Mouse (Mus musculus) cerebellum, postnatal 10 days (tissue): ENCODE data around the gene Zcchc24.

ENCODE experiments used
- DNase-seq, 2 experiments: peaks; one replicate each; pipeline ENCODE4 v3.0.0; 2021; ENCODE audit warnings: mixed read lengths in 2 of 2

The Zcchc24 gene

DNA sequence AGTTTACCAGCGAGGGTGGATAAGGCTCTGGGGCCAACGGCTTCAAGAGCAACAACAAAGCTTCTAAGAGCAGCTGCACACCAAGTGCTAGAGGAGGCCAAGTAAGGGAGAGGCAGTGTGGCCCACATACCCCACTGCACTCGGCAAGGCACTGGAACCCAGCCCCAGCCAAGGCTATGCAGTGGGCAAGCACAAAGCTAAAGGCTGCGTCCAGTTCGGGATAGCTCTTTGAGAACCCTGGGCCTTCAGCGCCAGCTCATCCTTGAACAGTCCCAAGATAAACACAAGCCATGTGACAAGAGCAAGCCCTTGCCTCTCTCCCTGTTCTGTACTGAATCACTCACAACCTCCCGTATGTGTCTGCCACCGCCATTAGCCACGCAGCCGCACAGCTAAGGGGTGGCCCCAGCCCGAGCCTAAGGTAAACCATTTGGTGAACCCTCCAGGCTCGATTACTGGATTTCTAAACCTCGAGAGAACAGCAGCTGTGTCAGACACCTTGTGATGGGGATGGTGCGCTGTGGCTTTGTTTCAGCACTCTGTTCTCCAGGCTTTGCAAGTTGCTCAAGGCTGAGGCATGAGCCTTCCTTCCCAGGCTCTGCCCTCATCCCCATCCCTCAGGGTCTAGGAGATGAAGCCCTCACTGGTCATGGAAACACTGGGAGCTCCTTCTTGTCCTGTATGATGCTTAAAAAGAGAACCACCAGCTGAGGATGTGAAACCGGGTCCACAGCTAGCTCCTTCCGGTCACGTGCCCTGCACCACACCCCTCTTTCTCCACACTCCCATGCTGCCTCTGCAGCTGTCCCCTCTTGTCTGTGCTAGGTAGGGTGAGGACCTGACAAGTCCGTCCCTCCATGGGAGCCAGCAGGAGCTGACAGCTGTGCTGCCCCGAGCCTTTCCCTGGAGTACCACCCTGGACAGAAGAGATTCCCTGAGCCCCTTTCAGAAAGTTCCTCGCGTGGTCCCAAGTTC lies 21.6 kb downstream of the Zcchc24 start:
- DNase-seq: no peak

DNA sequence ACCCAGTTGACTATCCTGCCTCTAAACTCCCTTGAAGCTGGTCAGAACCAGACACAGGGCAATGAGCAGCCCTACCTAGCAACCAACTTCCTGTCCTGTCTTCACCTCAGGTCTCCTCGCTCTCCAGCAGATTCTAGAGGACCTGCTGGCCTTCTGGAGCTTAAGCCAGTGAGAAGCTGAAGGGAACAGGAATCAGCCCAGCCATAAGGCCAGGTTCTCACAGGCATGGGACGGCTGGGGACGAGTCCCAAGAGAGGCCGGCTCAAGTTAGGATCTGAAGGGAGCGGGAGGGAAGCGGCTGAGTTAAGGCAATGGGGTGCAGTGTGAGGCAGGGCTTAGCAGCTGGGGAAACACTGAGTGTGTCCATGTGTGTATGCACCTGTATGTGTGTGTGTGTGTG lies 22.5 kb downstream of the Zcchc24 start:
- no peak for DNase-seq

DNA sequence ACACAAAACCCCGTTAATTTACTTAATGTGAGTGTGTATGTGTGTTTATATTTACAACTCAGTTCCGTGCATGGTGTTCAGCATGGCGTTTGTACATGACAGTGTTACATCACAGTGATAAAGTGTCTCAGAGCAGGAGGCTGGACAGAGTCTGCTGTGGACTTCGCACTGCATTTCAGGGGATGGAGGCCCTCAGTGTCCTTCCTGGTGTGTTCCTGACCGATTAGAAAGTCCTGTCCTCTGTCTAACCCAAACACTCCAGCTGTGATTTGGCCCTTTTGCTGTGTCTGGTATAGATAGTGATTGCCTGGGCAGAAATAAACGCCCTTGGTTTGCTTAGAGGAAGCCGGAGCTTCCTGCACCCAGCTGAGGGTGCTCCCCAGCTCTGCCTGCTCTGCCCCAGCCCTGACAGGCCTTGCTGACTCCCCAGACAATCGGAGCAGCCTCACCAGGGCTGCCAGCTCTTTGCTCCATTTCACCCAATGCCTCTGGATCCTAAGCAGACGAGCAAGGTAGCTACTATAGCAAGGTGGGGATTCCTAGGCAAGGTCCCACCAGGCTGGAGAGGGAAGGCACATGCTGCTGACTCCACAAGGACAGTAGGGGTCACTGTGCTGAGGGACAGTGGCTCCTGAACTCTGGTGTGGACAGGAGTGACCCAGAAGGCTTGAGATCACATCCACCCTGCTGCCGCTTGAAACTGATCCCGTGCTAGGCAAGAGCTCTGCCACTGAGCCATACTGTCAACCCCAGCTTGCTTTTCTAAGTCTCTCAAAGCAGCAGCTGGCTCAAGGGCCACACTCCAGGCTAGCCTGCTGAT lies 23.3 kb downstream of the Zcchc24 start:
- DNase-seq: no peak

DNA sequence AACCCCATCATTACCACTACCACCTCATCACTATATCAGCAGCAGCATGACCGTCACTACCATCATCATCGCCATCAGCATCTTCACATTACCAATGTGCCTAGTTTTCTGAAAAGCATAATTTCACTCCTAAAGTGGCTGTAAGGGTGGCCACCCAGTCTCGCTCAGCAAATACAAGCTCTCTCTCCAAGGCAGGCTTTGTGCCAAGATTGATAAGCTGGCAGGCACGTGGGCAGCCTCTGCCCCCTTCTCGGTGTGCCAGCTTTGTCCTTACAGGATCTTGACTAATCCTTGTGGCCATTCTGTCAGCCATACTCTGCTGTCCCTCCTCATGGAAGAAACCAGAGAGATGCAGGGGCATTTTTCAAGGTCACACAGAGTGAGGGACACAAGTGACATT lies 25.9 kb downstream of the Zcchc24 start:
- no peak for DNase-seq

DNA sequence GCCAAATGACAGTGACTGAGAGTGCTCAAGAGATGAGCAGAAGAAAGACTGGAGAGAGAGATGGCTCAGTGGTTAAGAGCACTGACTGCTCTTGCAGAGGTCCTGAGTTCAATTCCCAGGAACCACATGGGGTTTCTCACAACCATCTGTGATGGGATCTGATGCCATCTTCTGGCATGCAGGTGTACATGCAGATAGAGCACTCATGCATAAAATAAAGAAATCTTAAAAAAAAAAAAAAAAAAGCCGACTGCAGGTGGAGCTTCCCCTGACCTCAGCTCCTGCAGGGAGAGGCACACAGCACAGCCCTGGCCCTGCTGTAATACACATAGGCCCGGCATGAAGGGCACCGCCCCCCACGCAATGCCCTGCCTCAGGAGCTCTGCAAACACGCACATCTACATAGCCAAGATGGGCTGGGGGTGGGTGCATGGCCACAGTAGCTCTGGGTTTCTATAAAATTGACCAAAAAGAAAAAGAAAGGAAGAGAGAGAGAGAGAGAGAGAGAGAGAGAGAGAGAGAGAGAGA lies 26.9 kb downstream of the Zcchc24 start:
- DNase-seq: no peak

DNA sequence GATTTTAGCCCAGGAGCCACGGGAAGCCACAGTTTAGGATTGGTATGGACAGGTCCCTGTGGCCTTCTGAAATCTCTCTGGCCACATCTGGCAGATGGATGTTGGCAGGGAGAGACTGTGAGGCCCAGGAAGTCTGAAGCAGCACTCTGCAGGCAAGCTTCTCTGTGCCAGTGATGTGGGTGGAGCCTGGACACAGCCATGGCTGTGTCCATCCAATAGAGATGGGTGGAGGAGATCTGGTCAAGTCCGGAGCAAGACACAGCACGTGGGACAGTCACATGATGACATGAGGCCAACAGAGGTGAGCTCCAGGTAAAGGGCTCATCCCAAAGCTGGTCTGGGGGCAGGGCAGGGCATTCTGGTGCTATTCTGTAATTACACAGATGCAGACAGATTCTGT lies 27.6 kb downstream of the Zcchc24 start:
- no peak for DNase-seq

DNA sequence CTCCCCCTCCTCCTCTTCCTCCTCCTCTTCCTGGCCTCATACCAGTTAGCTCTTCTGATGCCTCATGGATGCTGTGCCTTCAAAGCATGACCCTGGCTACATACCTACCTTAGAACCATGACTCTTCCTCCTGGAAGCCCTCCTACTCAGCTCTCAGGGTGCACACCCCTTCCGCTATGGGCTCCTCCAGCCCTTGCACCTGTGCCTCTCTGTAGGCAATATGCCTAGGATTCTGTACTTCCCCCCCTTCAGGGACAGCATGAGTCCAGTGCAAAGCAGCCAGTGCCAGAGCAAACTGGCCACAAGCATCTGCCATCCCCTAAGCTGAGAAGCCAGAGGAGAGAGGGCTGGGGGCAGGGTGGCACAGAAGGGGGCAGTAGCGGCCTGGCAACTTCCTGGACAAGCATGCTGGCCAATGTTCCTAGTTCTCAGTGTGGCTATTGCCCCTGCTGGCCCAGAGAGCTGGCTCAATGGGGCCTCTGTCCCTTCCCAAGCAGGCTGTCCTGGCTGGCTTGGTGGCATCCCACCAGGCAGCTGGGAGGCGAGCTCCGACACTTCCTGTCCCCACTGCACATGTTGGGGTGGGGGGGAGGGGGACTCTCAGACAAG lies 28.8 kb downstream of the Zcchc24 start:
- DNase-seq: peak; percentile 72 to 87

DNA sequence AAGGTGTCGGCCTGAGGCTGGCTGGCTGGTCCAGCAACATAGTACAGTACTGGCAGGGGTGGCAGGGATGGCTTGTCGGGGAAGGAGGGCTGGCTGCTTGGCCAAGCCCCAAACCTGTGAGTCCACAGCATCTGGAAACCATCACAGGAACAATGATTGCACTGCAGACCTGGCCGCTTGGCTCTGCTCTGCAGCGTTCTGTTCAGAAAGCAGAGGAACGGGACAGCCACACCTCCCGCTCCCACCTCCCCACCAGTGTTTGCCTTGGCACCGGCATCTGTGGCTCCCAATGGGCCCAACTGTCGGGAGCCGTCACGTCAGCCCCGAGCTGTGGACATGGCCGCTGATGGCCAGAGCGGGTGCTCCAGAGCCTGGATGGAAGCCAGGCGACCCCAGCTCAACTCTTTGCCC lies 30.2 kb downstream of the Zcchc24 start:
- DNase-seq: peak; percentile 57 to 67

DNA sequence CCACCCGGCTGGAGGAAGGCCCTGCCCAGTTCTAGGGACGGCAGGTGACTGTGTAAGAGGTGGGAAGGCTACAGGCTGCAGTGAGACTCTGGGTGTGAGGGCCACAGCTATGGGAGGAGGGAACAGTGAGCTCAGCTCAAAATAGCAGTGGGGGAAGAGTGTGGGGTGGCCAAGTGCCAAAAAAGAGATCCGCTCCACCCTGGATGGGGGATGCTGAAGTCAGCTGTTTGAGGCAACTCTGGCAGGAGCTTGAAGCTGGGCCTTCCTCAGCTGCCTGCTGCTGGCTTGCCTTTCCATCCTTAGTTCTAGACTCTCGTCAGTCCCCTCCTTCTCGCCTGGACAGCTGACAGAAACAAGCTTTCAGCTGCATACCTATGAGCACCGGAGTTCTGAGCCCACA lies 32.2 kb downstream of the Zcchc24 start:
- peak; percentile 59 to 64 for DNase-seq

DNA sequence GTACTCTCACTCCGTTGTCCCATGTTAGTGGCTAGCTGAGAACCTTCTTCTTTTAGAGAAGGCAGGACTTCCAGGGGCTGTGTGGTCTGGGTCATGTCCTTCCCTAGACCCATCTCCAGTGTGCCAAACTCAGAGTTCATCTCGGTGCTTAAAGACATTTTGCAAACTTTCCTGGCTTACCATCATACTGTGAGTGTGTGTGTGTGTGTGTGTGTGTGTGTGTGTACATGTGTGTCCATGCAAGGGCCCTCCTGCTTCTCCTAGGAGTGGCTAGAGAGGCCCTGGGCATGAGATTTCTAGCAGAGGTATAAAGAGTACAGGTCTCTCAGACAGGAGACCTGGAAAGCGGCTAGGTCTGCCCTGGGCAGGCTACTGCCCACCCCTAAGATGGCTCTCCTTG lies 32.7 kb downstream of the Zcchc24 start:
- no peak for DNase-seq

DNA sequence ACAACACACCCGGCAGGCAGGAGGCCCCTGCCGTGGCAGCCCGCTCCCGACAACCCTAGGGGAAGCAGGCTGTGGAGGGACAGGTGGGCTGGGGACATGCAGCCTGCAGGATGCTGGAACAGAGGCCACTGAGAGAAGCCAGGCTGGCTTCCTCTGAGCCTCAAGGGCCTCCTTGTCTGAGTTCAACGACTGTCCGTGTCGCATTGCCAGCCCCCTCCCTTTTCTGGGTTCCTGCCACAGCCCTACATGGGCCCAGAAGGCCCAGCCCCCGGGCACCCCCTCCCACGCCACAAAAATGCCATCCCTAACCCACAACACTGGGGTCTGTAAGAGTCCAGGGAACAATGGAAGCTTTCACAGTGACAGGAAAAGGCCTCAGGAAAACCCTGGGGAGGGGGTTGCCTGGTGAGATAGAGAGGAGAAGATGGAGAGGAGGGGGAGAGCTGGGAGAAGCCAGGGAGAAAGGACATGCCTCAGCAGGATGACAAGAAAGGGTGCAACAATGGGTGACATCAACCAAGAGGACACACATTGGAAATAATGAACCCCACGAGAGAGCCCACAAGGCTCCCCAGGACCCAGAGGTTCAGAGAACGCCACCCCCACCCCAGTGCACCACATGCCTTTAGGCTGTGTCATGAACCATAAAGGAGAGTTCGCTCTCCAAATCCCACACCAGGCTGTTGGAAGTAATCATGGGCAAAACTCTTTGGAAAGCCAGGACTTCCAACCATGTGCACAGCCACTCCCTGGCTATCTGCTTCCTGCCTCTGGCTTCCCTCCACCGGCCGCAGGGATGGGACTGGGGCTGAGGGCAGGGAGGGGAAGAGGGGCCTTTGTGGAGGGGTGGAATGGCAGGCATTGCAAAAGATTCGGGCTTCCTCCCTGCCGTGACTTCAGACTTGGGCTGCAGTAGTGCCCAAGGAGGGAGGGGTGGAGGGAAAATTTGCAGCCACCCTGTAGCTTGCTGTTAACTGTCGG lies 33.8 kb downstream of the Zcchc24 start:
- peak; percentile 67 to 85 for DNase-seq

DNA sequence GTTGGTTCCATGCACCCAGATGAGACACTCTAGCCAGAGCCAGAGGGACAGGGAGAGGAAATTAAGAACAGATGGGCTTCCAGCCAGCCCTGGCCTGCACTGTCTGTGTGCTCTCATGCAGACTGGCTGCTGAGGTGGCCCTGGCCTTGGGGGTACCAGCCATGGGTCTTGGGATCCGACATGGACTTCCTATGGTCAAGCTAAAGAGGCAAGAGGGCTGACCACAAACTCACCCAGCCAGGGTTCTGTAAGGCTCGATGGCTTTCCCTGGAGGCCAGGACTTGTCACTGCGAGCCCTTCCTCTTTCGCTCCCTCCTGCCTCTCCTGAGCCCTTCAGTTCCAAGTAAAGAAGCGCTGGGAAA lies 41.7 kb downstream of the Zcchc24 start:
- peak in 1 of 2 experiments; percentile 71 for DNase-seq

DNA sequence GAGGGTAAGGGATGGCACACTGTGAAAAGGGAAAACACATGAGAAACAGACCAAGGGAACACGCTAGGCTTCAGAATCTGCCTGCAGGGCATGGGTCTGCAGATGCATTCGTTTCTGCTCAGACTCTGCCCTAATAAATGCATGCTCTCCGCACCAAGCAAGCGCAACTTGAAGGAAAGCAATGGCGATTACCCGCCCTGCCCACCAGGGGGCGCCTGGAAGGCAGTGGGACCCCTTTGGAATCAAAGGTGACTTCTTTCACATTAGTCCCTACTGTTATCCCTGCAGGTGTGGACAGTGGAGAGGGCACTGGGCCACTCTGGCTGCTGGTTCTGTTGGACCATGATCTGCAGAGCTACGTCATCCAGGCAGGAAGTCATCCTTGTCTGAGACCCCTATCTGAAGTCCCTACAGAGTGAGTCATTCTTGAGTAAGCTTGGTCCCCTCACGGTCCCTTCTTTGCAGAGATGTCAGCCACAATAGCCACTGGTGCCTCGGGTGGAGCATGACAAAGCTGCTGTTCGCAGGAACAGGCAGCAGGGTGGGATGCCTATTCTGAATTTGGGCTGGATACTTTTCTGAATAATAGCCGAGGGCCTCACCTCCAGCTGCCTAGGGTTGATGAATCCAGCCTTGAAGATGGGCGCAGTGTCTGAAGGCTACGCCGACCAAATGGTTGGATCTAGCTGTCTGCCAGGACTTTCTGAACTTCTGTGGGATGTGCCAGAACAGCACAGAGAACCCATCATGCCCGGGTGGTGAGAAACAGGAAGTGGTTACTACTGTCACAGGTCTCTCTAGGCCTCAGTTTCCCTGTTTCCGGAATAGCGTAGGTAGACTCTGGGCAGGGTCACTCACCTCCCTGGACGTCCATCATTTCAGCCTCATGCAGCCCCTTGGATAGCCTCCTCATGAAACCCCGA lies 42.4 kb downstream of the Zcchc24 start:
- peak; percentile 75 to 83 for DNase-seq

DNA sequence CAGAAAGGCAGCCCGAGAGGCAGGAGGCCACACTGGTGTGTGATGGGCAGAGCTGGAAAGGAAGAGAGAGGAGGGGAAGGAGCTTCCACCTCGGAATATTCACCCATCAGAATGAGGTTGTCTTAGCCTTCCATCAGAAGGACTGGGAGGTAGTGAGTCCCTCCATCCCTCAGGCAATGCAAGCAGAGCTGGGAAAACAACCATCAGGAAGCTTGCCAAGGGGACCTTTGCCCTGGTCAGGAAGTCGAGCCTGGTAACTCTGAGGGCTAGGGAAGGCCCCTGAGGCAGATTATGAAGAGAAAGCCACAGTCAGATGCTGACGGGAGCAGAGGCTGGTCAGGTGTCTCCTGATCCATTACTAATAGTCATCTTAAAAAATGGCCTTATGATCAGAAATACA lies 43.1 kb downstream of the Zcchc24 start:
- DNase-seq: no peak

DNA sequence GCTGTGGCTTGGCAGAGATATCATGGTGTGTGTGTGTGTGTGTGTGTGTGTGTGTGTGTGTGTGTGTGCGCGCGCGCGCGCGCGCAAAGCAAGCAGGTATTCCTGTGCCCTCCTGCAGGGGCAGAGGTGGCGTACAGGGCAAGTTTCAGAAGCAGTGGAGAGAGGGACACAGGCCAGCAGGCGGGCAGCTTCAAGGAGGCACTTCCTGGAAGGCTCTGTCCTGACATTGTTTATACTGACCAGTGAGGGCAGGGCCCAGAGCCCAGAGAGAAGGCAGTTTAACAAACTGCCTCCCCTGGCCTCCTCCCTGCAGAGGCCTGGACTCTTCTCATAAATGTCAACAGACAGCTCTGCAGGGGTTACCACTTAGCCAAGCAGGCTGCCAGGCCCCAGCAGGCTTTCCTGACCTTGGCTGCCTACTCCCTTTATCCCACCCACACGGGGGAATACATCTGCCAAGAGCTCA lies 43.8 kb downstream of the Zcchc24 start:
- DNase-seq: peak in 1 of 2 experiments; percentile 79

DNA sequence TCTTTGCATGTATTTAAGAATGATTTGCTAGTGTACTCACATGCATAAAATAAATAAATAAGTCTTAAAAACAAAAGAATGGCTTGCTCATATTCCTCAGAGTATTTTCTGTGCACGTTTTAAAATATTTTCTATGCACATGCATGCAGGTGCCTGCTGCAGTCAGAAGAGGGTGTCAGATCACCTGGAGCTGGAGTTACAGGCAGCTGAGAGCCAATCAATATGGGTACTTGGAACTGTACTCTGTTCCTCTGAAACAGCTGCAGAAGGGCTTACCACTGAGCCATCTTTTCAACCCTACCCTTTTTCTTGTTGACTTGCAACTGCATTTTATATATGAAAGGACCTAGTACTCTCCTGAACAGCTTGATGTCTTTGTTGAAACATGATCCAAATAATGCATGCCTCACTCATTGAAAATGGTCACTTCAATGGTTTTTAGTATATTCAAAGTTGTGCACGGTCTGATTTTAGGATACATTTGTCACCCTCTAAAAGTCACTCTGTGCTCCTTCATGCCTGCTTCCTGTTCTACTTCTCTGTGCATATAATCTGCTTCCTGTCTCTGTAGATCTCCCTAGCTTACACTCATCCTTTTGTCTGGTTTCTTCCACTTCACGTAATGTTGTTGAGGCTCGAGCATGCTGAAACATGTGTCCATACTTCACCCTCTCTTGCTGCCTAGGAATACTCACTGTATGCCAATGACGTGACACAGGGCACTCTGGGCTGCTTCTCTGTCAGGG lies 47.7 kb downstream of the Zcchc24 start:
- DNase-seq: no peak

DNA sequence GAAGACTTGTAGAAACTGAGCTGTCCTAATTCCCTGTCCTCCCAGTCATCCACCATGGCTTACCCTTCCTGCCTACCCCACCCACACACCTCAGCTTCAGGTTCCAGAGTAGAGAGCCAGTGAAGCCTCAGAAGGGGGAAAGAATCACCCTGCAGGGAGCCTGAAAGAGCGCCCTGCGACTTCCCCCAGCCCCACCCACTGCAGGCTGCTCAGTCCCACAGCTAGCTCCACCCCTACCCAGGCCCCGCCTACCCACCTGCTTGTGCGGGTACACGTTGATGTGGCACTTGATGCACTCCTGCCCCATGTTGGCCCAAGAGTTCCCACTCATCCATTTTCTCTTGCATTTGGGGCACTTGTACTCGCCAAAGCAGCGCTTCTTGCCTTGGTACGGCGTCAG lies 49.5 kb downstream of the Zcchc24 start:
- no peak for DNase-seq

DNA sequence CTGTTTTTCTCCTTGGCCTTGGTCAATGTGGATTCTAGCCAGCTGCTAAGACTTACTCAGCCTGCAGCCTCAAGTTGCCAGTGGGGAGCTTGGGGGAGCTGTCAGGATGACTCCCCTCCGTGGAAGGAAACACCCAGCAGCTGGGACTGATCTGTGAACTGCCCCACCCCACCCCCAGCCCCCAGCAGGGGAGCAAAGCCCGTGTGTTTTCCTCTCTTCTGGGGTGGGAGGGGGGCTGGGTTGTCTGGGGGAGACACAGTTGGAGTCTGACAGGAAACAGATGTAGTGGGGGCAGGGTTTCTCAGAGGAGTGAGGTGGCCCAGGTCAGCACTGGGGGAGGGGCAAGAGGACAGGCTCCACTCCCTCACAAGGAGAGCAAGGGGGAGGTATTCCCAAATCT lies 50.4 kb downstream of the Zcchc24 start:
- peak in 1 of 2 experiments; percentile 52 for DNase-seq

DNA sequence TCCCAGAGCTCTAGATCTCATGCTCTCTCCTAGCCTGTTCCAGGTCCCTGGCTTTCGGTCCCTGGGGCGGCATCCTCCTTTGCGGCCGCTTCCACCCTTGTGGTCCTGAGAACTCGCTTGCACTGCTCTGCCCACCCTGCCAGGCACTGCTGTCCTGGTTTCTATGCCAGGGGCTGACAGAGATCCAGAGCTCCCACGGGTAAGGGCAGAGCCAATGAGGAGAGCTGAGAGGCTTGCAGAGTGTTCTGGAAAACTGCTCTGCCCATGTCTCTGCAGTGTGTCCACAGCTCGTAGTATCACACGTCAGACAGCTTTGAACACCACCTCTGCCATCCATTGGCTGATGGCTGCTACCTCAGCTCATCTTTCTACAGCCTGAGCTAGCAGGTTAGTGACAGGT lies 51.1 kb downstream of the Zcchc24 start:
- peak; percentile 83 to 86 for DNase-seq

DNA sequence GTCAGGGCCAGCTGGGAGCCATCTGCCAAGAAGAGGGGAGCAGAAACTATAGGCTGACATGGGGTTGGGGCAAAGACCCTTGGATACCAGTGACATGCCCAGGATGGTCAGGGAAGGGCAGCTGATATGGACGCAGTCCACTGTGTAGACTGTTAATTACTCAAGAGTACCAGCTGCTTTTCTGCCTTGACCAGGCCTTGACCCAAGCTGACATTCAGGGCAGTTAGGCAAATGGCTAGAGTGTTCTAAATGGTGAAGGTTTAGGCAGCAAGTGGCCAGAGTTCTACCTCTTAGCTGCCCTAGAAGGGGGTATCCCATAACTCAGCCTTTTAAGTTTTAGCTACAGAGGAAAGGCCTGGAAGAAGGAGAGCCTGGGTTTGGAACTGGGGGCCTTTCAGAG lies 52.3 kb downstream of the Zcchc24 start:
- peak in 1 of 2 experiments; percentile 48 for DNase-seq
